In the genomic region with DNA sequence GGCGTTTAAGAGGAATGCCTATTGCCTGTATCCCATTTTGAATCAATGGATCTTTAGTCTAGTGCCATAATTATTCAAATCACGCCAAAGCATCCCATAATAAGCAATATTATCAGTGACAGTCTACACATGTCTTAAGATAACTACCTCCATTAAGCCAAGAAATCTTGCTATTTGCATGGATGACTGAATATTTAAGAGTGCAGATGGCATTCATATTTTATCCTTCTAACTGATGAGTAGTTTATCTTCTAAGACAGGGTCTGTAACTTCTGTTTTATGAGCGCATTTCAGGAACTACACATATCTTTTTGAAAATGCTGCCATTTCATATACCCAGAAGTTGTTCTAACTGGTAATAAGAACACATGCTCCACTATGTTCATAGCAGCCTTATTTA, we compare ENCODE assay signal across 30 mouse cellular contexts.
"Had no signal": no experiment of that assay in that cellular context is flagged by ENCODE, and none has a peak within 500 bp of the region (broad histone marks: within the 10 kb centered on the region; RNA-seq: fewer than 3 reads in every experiment).

No protein-coding gene starts in this region.

- H3K4me1 ChIP-seq: heart, embryonic 10.5 days; heart, embryonic 12.5 days; heart, embryonic 13.5 days; heart, embryonic 15.5 days; hindbrain, embryonic 10.5 days; hindbrain, embryonic 12.5 days; hindbrain, embryonic 13.5 days; hindbrain, embryonic 15.5 days; intestine, embryonic 15.5 days; kidney, embryonic 15.5 days had no signal

- H3K4me3 ChIP-seq: heart, embryonic 10.5 days; heart, embryonic 12.5 days; heart, embryonic 13.5 days; heart, embryonic 15.5 days; hindbrain, embryonic 10.5 days; hindbrain, embryonic 12.5 days; hindbrain, embryonic 13.5 days; hindbrain, embryonic 15.5 days; intestine, embryonic 15.5 days; kidney, embryonic 15.5 days; layer of hippocampus, adult 2 months; left cerebral cortex, adult 2 months had no signal

- DNase-seq: heart, postnatal 10 days; heart, postnatal 14 days; heart, postnatal 36 days; heart, postnatal 4 days; kidney, adult 11 months; kidney, adult 18-20 months; kidney, adult 2 months; kidney, adult 8-10 months; kidney, adult 9 months; kidney, postnatal 10 days; kidney, postnatal 14 days; kidney, postnatal 25 days; kidney, postnatal 4 days; layer of hippocampus, adult 9-11 months; layer of hippocampus, postnatal 36 days had no signal

- H3K27ac ChIP-seq: heart, embryonic 10.5 days; heart, embryonic 13.5 days; heart, embryonic 15.5 days; hindbrain, embryonic 10.5 days; hindbrain, embryonic 12.5 days; hindbrain, embryonic 13.5 days; hindbrain, embryonic 14.5 days; hindbrain, embryonic 15.5 days; hindbrain, postnatal 0 days; intestine, embryonic 15.5 days; kidney, embryonic 15.5 days; kidney, postnatal 0 days; layer of hippocampus, adult 2 months; left cerebral cortex, adult 2 months had no signal

- H3K9me3 ChIP-seq: heart, embryonic 10.5 days; heart, embryonic 12.5 days; heart, embryonic 13.5 days; heart, embryonic 15.5 days; hindbrain, embryonic 12.5 days; intestine, embryonic 15.5 days; kidney, embryonic 15.5 days had no signal

- H3K36me3 ChIP-seq: heart, embryonic 15.5 days had no signal

- H3K27me3 ChIP-seq: heart, embryonic 12.5 days; heart, embryonic 13.5 days; heart, embryonic 15.5 days; hindbrain, embryonic 12.5 days; hindbrain, embryonic 13.5 days; hindbrain, embryonic 15.5 days; intestine, embryonic 15.5 days; kidney, embryonic 15.5 days had no signal

- H3K9ac ChIP-seq: heart, embryonic 12.5 days; heart, embryonic 13.5 days; heart, embryonic 15.5 days; hindbrain, embryonic 12.5 days; hindbrain, embryonic 13.5 days; hindbrain, embryonic 14.5 days; hindbrain, embryonic 15.5 days; intestine, embryonic 15.5 days; kidney, embryonic 15.5 days had no signal
